Mouse (Mus musculus): ENCODE results near the gene Tti1.

Gene Tti1

DNA sequence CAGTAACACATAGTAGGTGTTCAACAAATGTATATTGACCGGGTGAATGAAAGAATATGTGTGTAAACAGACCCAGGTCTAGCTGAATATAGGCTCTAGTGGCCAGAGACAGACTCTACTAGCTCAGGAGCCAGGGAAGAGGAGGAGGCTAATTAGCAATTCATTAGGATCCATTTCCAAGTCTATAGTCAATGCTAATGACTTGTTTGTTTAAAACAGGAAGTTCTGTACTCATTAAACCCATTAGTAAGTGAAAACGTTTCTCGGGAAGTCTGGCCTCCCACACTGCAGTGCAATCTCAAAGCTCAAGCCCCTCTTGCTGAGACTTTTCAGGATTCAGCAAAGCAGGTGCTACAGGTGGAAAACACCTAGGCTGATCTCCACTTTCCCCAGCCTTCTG lies 60.4 kb downstream of the Tti1 start:
- DNase-seq: no peak

DNA sequence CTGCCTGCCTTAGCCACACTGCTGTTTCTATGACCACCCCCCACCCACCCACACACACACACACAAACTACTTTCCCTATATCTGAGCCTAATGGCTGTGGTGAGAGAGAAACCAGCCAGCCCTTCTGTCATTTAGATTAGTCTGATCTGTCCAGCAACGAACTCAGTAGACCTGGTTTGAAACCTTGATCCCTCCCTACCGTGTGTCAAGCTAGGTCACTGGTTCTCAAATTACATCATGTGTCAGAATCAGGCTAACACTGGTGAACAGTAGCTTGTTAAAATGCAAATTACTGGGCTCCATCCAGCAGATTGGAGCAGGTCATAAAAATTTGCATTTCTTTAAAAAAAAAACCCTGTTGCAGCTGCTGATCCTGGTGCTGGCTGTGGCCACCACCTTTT lies 70.5 kb downstream of the Tti1 start:
- DNase-seq: no peak

- DNase-seq: peak; percentile 32
These were observed 74.3 kb downstream of the Tti1 start for GRCm38 (mm10) chr2:157953978-157954377.

- DNase-seq: no peak
These were observed 83.9 kb downstream of the Tti1 start for GRCm38 (mm10) chr2:157944156-157944893.

DNA sequence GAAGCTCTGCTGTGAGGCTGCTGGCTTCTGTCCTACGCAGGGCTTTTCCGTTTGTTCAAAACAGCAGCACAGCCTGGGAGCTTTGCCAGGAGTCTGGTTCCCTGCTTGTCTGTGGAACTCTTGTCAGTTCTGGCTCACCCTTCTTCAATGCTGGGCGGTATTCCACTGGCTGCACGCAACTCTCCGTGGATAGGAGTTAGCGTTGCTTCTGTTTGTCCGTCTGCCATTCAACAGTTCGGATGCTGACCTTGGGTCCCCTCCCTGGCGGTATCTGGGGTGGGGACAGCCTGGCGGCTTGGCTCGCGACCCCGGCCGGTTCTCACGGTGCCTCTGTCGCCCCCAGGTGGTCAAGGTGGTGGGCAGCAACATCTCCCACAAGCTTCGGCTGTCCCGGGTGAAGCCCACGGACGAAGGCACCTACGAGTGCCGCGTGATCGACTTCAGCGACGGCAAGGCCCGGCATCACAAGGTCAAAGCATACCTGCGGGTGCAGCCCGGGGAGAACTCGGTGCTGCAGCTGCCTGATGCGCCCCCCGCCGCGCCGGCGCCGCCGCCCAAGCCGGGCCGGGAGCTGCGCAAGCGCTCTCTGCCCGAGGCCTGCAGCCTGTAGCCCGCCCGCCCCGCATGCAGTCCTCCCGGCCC lies 84.6 kb downstream of the Tti1 start:
- peak; percentile 87 for DNase-seq

DNA sequence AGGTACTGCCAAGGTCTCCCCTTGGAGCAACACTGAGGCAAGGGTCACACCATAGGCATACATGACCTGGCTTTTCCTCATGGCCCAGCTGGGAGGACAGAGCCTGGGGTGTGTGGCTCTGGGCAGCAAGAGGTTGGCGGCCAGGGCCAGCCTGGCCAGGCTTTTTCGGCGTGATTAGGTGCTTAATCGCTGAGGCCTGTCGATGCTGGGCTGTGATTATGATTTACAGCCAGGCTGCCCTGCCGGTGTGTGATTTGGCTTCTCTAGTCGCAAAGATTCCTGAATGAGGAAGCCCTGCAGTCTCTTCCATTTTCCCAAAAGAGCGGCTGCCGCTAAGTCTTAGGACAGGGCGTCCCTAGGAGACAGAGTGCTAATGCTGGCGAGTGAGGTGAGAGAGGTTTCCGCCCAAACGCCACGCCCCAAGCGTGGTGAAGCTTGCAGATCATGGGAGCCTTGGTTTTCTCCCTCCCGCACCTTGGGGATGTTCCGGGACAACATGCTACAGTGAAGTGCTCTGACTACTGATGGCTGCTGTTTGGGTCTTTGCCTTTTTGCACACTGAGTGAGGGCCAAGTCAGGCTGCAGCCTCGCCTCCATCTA lies 87.5 kb downstream of the Tti1 start:
- no peak for DNase-seq

- DNase-seq: no peak
These were observed 91.6 kb downstream of the Tti1 start for GRCm38 (mm10) chr2:157936676-157937075.

- DNase-seq: no peak
These were observed 92.6 kb downstream of the Tti1 start for GRCm38 (mm10) chr2:157935444-157936171.

DNA sequence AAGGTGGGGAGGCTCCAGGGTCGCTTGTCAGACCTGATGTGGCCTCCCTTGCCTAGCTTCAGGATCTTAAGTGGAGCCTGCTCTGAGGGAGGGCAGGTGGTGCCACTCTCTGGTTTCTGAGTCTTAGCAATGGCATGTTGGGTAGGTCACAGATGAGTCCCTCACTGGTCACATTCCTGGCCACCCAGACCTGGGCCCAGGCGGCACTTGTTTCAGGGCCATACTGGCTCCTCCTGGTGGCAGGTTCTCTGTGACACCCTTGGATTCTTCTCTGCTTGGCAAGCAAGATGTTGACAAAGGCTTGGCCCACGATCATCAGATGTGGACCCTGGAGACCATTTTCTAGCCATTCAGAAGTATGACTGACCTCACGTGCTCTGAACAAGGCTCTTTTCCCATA lies 95.6 kb downstream of the Tti1 start:
- no peak for DNase-seq

Data from right cerebral cortex, postnatal 14 days (tissue).